Mouse (Mus musculus): Measurements from ENCODE around the gene Glp1r. TPM values are rescaled to one million over a fixed set of nuclear protein-coding genes. Genes with fewer than 3 reads are reported as not detected.

Glp1r gene
- polyA plus RNA-seq, 1 experiment from 2014 or later = 0.08 TPM

- H3K9me3 ChIP-seq (ENCODE audit: control insufficient read depth, low read length) = no peaks in the 10 kb centered on the region
- H3K36me3 ChIP-seq (ENCODE audit: control insufficient read depth, insufficient read depth, low read length) = no peaks in the 10 kb centered on the region
- no peak for DNase-seq (ENCODE audit: low spot score)
- H3K4me2 ChIP-seq = no peak overlapping the region
- 69% methylated on average over 4 of the region's 4 CpGs for WGBS
- H3K9ac ChIP-seq (ENCODE audit: low read depth, low read length) = no peak overlapping the region
- H3K27ac ChIP-seq (ENCODE audit: low read depth, low read length) = no peak overlapping the region
- no peaks in the 10 kb centered on the region for H3K27me3 ChIP-seq (replicated peaks; ENCODE audit: control insufficient read depth, insufficient read depth, low read length)
- ATAC-seq (replicated peaks; ENCODE audit: low FRiP score) = no peak
- H3K4me3 ChIP-seq (ENCODE audit: low read depth, low read length) = no peak overlapping the region
- no peaks in the 10 kb centered on the region for H3K4me1 ChIP-seq (replicated peaks; ENCODE audit: control insufficient read depth, insufficient read depth, low read length)
Observed at GRCm38 (mm10) chr17:30969983-30970382, 68.4 kb downstream of the Glp1r start.

DNA sequence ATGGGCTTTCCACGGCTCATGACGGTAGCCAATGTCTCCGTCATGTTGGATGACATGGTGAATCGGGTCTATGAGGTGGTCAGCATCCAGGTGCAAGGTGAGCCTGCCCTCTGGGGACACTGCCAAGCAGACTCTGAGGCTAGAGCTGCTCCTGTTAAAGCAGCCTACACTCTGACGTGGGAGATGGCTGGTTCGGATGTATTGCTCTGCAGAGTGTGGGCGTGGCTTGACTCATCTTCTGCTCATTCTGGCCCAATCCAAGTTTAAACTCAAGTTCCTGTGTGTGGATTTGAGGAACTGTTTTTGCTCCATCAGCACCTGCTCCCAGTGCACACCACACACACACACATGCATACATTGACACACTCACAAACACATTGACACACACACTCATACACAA is 70.3 kb downstream of the Glp1r start:
- no peak for ATAC-seq (replicated peaks; ENCODE audit: low FRiP score)
- 77% methylated on average over 7 of the region's 7 CpGs for WGBS

DNA sequence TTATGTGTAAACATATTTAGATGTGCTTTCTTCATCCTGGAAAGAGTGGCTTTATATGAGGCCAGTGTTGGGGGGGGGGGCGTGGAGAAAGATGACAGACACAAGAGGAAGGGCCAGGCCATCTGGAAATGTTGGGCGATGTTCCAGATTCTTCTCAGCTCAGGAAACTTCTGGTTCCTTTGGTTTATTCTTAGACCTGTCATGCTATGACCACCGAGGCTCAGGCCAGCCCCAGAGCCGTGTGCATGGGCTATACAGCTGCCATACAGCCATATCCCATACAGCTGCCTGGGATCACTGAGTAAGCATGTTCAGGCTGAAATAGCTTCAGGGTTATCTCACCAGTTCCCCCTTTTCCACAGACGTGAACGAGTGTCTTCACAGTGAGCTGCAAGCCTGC is 71.7 kb downstream of the Glp1r start:
- ATAC-seq (replicated peaks; ENCODE audit: low FRiP score) (no peak), DNase-seq (ENCODE audit: low spot score) (no peak)
- Histone ChIP-seq H3K4me3 (ENCODE audit: low read depth, low read length) (no peak overlapping the region), H3K4me1 (replicated peaks; ENCODE audit: control insufficient read depth, insufficient read depth, low read length) (no peaks in the 10 kb centered on the region), H3K27ac (ENCODE audit: low read depth, low read length) (no peak overlapping the region), H3K9ac (ENCODE audit: low read depth, low read length) (no peak overlapping the region), H3K36me3 (ENCODE audit: control insufficient read depth, insufficient read depth, low read length) (no peaks in the 10 kb centered on the region), H3K4me2 (no peak overlapping the region), H3K9me3 (ENCODE audit: control insufficient read depth, low read length) (no peaks in the 10 kb centered on the region), H3K27me3 (replicated peaks; ENCODE audit: control insufficient read depth, insufficient read depth, low read length) (no peaks in the 10 kb centered on the region)
- 51% methylated on average over 6 of the region's 6 CpGs for WGBS

More for the DNA sequence above, 70.3 kb downstream of the Glp1r start:
- Histone ChIP-seq H3K4me3 (ENCODE audit: low read depth, low read length) (no peak overlapping the region), H3K27me3 (replicated peaks; ENCODE audit: control insufficient read depth, insufficient read depth, low read length) (no peaks in the 10 kb centered on the region), H3K27ac (ENCODE audit: low read depth, low read length) (no peak overlapping the region), H3K4me2 (no peak overlapping the region), H3K9ac (ENCODE audit: low read depth, low read length) (no peak overlapping the region), H3K4me1 (replicated peaks; ENCODE audit: control insufficient read depth, insufficient read depth, low read length) (no peaks in the 10 kb centered on the region), H3K9me3 (ENCODE audit: control insufficient read depth, low read length) (no peaks in the 10 kb centered on the region), H3K36me3 (ENCODE audit: control insufficient read depth, insufficient read depth, low read length) (no peaks in the 10 kb centered on the region)
- no peak for DNase-seq (ENCODE audit: low spot score)

DNA sequence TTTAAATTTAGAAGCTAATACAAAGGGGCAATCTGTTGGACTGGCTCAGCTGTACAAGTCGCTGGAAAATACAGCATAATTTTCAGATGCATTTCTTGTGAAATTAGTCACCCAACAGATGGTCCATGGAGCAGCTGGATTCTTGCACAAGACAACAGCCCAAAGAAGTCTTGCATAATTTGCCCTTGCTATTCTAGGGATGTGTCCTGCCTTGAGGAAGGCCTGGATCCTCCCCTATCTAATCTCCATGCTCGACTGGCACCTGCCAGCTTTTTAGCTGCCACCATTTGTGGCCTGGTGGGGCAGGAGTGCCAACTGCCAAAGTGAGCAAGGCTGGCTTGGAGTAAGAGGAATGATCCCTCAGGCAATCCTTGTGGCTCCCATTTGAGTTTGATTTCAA is 75.7 kb downstream of the Glp1r start:
- Histone ChIP-seq H3K4me2 (no peak overlapping the region), H3K4me3 (ENCODE audit: low read depth, low read length) (no peak overlapping the region), H3K27me3 (replicated peaks; ENCODE audit: control insufficient read depth, insufficient read depth, low read length) (no peaks in the 10 kb centered on the region), H3K4me1 (replicated peaks; ENCODE audit: control insufficient read depth, insufficient read depth, low read length) (no peaks in the 10 kb centered on the region), H3K36me3 (ENCODE audit: control insufficient read depth, insufficient read depth, low read length) (no peaks in the 10 kb centered on the region), H3K27ac (ENCODE audit: low read depth, low read length) (no peak overlapping the region), H3K9ac (ENCODE audit: low read depth, low read length) (no peak overlapping the region), H3K9me3 (ENCODE audit: control insufficient read depth, low read length) (no peaks in the 10 kb centered on the region)
- ATAC-seq (replicated peaks; ENCODE audit: low FRiP score) = no peak
- 66% methylated on average over 2 of the region's 2 CpGs for WGBS
- DNase-seq (ENCODE audit: low spot score) = no peak

DNA sequence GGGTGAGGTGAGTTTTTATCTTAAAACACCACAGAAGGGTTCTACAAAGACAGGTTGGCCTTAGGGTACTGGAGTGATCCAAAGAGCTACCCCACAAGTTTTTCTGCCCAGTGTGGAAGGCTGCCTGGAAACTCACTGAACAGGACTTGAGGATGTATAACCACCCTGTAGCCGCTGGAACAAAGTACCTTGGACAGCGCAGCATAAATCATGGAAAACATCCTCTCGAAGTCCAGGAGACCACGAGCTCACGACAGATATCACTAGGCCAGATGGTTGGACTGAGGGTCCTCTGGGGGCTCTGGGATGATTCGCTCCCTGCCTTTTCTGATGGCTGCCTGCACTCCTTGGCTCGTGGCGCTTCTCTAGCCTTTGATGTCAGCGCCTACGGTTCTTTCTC is 76.9 kb downstream of the Glp1r start:
- 67% methylated on average over 10 of the region's 10 CpGs for WGBS
- no peak overlapping the region for H3K4me2 ChIP-seq
- H3K27me3 ChIP-seq (replicated peaks; ENCODE audit: control insufficient read depth, insufficient read depth, low read length) = no peaks in the 10 kb centered on the region
- no peak for DNase-seq (ENCODE audit: low spot score)
- H3K9ac ChIP-seq (ENCODE audit: low read depth, low read length) = no peak overlapping the region
- H3K9me3 ChIP-seq (ENCODE audit: control insufficient read depth, low read length) = no peaks in the 10 kb centered on the region
- no peaks in the 10 kb centered on the region for H3K4me1 ChIP-seq (replicated peaks; ENCODE audit: control insufficient read depth, insufficient read depth, low read length)
- H3K36me3 ChIP-seq (ENCODE audit: control insufficient read depth, insufficient read depth, low read length) = no peaks in the 10 kb centered on the region
- H3K4me3 ChIP-seq (ENCODE audit: low read depth, low read length) = no peak overlapping the region
- no peak for ATAC-seq (replicated peaks; ENCODE audit: low FRiP score)
- no peak overlapping the region for H3K27ac ChIP-seq (ENCODE audit: low read depth, low read length)

- Histone ChIP-seq H3K36me3 (ENCODE audit: control insufficient read depth, insufficient read depth, low read length) (no peaks in the 10 kb centered on the region), H3K9ac (ENCODE audit: low read depth, low read length) (no peak overlapping the region), H3K4me2 (no peak overlapping the region), H3K4me3 (ENCODE audit: low read depth, low read length) (no peak overlapping the region), H3K9me3 (ENCODE audit: control insufficient read depth, low read length) (no peaks in the 10 kb centered on the region), H3K4me1 (replicated peaks; ENCODE audit: control insufficient read depth, insufficient read depth, low read length) (no peaks in the 10 kb centered on the region), H3K27me3 (replicated peaks; ENCODE audit: control insufficient read depth, insufficient read depth, low read length) (no peaks in the 10 kb centered on the region), H3K27ac (ENCODE audit: low read depth, low read length) (no peak overlapping the region)
- ATAC-seq (replicated peaks; ENCODE audit: low FRiP score) (no peak), DNase-seq (ENCODE audit: low spot score) (no peak)
- WGBS = 70% methylated on average over 4 of the region's 4 CpGs
Observed at GRCm38 (mm10) chr17:30983521-30983920, 81.9 kb downstream of the Glp1r start.

DNA sequence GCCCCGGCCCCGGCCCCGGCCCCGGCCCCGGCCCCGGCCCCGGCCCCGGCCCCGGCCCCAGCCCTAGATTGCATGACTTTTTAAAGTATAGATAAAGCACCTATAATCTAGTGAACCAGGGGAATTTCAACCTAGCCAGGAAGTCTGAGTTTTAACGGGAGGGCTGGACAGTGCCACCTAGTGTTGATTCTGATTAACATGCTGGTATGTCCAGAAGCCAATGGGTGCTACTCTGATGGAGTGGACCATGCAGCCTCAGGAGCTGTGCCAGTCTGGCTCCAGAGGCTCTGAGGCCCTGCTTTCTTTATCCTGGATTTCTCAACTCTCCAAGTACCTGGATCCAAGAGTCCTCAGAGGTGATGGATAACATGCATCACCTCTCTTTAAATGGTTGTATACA is 88.6 kb downstream of the Glp1r start:
- WGBS = 60% methylated on average over 10 of the region's 10 CpGs
- H3K27ac ChIP-seq (ENCODE audit: low read depth, low read length) = no peak overlapping the region
- H3K36me3 ChIP-seq (ENCODE audit: control insufficient read depth, insufficient read depth, low read length) = no peaks in the 10 kb centered on the region
- no peaks in the 10 kb centered on the region for H3K27me3 ChIP-seq (replicated peaks; ENCODE audit: control insufficient read depth, insufficient read depth, low read length)
- no peak for ATAC-seq (replicated peaks; ENCODE audit: low FRiP score)
- H3K9me3 ChIP-seq (ENCODE audit: control insufficient read depth, low read length) = no peaks in the 10 kb centered on the region
- H3K4me2 ChIP-seq = no peak overlapping the region
- H3K4me3 ChIP-seq (ENCODE audit: low read depth, low read length) = no peak overlapping the region
- no peaks in the 10 kb centered on the region for H3K4me1 ChIP-seq (replicated peaks; ENCODE audit: control insufficient read depth, insufficient read depth, low read length)
- DNase-seq (ENCODE audit: low spot score) = no peak
- no peak overlapping the region for H3K9ac ChIP-seq (ENCODE audit: low read depth, low read length)

Small RNA genes within 50 kb of the gene (microRNA-seq; reads per million reads assigned to microRNA genes)
- gene Gm24026 (ENCODE audit: borderline number of aligned reads) = not detected

Other genes with a start within 250 kb of the Glp1r start
- not detected in 2 replicates for gene Umodl1, start 52.8 kb downstream of the Glp1r start, polyA plus RNA-seq (2014; fragmentation: Nextera tagmentation; extraction: Ambion mirVana)
- gene Abcg1, start 155.9 kb downstream of the Glp1r start, polyA plus RNA-seq (2014; fragmentation: Nextera tagmentation; extraction: Ambion mirVana) = 6.5 and 6.7 TPM in 2 replicates
- gene Tff3, start 227.8 kb downstream of the Glp1r start, polyA plus RNA-seq (2014; fragmentation: Nextera tagmentation; extraction: Ambion mirVana) = 2.1 and 2.5 TPM in 2 replicates
- gene Tff2, start 242.5 kb downstream of the Glp1r start, polyA plus RNA-seq (2014; fragmentation: Nextera tagmentation; extraction: Ambion mirVana) = not detected in 2 replicates

Data from liver, embryonic 11.5 days (tissue).